Mouse (Mus musculus) neural tube, embryonic 14.5 days (tissue): ENCODE measurements at regions not wholly inside any gene's neighbourhood (a gene's known extent, or its start where the extent isn't known, plus 50 kb on each side); places are given as distances from the start of the nearest gene placed in this dataset.
A peak's percentile ranks its signal among the peaks of the same experiment; 100 is the strongest.

Experiments used
- ATAC-seq: fragments of 200-750 bp; cut with Nextera tagmentation; 2 replicates; pipeline ENCODE4 v1.8.0; 2017; ENCODE audit warnings: low read depth, mild to moderate bottlenecking, moderate TSS enrichment, moderate library complexity
- H3K27ac ChIP-seq: fragments of 300-500 bp; sonication (generic); 2 replicates; pipeline ENCODE4 v1.5.1; 2014; ENCODE audit warnings: low read depth, mild to moderate bottlenecking, control low read depth, low read length, moderate library complexity, mixed read lengths
- H3K27me3 ChIP-seq: fragments of 300-500 bp; sonication (generic); 2 replicates; pipeline ENCODE4 v1.6.1; 2014; ENCODE audit warnings: low read length; ENCODE audit not compliant: control insufficient read depth, insufficient read depth
- H3K36me3 ChIP-seq: fragments of 300-500 bp; sonication (generic); 2 replicates; pipeline ENCODE4 v1.6.1; 2014; ENCODE audit warnings: low read length, mixed read lengths; ENCODE audit not compliant: control insufficient read depth, insufficient read depth
- H3K4me1 ChIP-seq: fragments of 300-500 bp; sonication (generic); 2 replicates; pipeline ENCODE4 v1.6.1; 2014; ENCODE audit warnings: low read length; ENCODE audit not compliant: control insufficient read depth, insufficient read depth
- H3K4me2 ChIP-seq: fragments of 300-500 bp; sonication (generic); 2 replicates; pipeline ENCODE4 v1.6.1; 2014; ENCODE audit warnings: mild to moderate bottlenecking, low read depth, low read length, control low read depth
- H3K4me3 ChIP-seq: fragments of 300-500 bp; sonication (generic); 2 replicates; pipeline ENCODE4 v1.5.1; 2014; ENCODE audit warnings: low read depth, low read length, control low read depth, mixed read lengths
- H3K9ac ChIP-seq: fragments of 300-500 bp; sonication (generic); replicated peaks from 2 replicates; pipeline ENCODE4 v1.6.1; 2014; ENCODE audit warnings: low read depth, mild to moderate bottlenecking, control low read depth, low read length, mixed read lengths
- H3K9me3 ChIP-seq: fragments of 300-500 bp; sonication (generic); 2 replicates; pipeline ENCODE4 v1.6.1; 2016; ENCODE audit warnings: low read length; ENCODE audit not compliant: control insufficient read depth
- WGBS: fragments of 180-500 bp; shearing (Covaris S2); extraction: QIAGEN DNeasy Blood & Tissue Kit; methylation state at CpG from one replicate; pipeline ENCODE4 v1.1.7; 2014; 5-methylcytosine and 5-hydroxymethylcytosine counted together

DNA sequence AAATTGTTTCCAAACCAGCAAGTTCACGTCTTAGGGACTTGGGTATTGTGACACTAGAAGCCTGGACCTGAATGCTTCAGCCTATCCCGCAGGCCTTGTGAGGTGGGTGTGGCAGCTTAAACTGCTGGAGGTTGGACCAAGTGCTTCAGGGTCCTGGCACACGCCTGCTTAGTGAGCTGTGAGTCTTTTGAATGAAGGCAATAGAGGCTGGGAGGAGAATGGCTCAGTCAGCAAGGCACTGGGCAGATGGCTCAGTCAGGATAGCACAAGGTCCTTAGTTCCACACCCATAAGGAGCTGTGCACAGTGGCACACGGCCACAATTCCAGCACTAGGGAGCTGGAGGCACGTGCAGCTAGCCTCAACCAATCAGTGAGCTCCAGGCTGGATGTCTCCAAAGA is 80.5 kb upstream of the Pmepa1 start:
- Histone ChIP-seq H3K4me2 (no peak overlapping the region), H3K9me3 (no peaks in the 10 kb centered on the region), H3K36me3 (no peaks in the 10 kb centered on the region), H3K4me3 (no peak overlapping the region), H3K4me1 (peaks cover 6% of the 10 kb centered on the region; the same call in 1 of the 2 replicates), H3K9ac (no peak overlapping the region), H3K27ac (no peak overlapping the region), H3K27me3 (no peaks in the 10 kb centered on the region)
- 58% methylated on average over 5 of the region's 5 CpGs for WGBS
- ATAC-seq: no peak

DNA sequence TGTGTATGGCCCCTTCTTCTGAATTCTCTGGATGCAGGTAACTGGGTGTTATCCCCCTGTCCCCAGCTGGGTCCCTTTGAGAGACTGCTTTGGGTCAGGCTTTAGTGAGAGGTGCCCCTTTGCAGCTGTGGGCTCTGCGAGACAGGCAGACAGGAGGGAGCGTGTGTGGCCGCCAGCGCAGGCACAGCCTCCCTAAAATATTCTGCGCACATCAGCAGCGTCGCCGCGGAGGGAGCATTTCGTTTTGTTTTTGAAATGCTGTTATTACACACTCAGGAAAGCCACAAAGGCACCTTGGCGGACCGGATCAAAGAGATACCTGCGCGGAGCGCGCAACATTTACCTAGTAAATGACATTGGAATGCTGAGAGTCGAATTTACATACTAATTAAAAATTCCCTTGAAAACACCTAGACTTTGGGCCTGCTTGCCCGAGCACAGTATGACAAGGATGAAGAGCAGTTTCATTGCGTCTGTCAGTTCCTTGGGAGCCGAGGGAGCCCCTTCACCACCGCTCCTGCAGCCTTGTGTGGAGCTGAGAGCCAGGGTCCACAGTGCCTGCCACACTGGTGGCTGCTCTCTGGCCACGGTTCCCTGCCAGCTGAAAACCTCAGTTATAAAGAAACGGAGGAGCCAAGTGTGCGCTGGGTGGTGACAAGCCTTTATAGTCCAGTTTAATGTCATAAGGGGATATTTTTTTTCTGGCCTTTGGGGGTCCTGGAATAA is 89.3 kb upstream of the Pmepa1 start:
- Histone ChIP-seq H3K4me2 (peak overlapping the region; percentile 47; the same call in 1 of the 2 replicates), H3K4me1 (peaks cover 12% of the 10 kb centered on the region; the same call in 1 of the 2 replicates), H3K36me3 (no peaks in the 10 kb centered on the region), H3K9me3 (no peaks in the 10 kb centered on the region), H3K4me3 (0 out of 2 replicates have a peak overlapping the region, but pooled peaks have one; percentile 13), H3K27ac (peak overlapping the region; percentile 52; the same call in 1 of the 2 replicates), H3K27me3 (no peaks in the 10 kb centered on the region), H3K9ac (peak overlapping the region; percentile 11; the same call in 1 of the 2 replicates)
- peak; percentile 47; the same call in 1 of the 2 replicates for ATAC-seq
- 8% methylated on average over 24 of the region's 24 CpGs for WGBS

DNA sequence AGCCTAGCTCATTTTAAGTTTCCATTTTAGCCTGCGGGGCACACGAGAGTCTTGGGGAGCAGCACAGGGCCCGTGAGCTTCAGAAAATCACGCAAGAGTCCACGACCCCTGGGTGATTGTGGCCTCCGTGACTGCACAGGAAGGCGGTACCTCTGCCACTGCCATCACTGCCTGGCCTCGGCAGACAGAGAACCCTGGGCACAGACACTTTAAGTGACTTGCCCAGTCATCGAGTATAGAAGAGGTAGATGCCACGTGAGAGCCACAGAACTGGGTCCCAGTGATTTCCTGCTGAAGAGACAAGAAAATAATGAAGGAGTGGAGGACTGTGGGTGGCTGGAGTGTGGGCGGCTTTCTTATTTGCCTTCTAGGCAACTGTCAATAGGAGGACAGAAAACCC is 90.4 kb upstream of the Pmepa1 start:
- Histone ChIP-seq H3K4me1 (peaks cover 12% of the 10 kb centered on the region; the same call in 1 of the 2 replicates), H3K4me2 (no peak overlapping the region), H3K4me3 (no peak overlapping the region), H3K27me3 (no peaks in the 10 kb centered on the region), H3K9ac (no peak overlapping the region), H3K27ac (no peak overlapping the region), H3K9me3 (no peaks in the 10 kb centered on the region), H3K36me3 (no peaks in the 10 kb centered on the region)
- WGBS: 80% methylated on average over 11 of the region's 11 CpGs
- no peak for ATAC-seq

DNA sequence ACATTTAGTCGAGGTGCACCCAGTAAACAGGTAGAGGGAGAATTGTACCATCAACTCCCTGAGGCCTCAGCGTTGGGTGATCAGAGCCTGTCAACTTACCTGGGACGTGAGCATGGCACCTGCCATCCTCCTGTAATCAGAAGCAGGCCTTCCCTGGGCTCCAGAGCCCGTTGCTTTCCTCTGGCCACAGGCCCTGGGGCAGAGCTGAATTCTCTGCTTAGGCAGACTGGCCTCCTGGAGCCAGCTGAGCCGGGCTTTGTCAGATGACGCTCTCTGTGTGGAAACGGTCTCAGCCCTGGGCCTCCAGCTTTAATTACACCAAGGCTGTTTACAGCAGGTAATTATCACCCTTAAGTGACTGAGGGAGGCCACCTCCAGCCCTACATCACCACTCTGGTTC is 92.6 kb upstream of the Pmepa1 start:
- ATAC-seq: no peak
- H3K36me3 ChIP-seq: no peaks in the 10 kb centered on the region
- no peak overlapping the region for H3K9ac ChIP-seq
- no peaks in the 10 kb centered on the region for H3K27me3 ChIP-seq
- no peaks in the 10 kb centered on the region; the same call in 1 of the 2 replicates for H3K9me3 ChIP-seq
- peaks cover 12% of the 10 kb centered on the region; the same call in 1 of the 2 replicates for H3K4me1 ChIP-seq
- no peak overlapping the region for H3K4me2 ChIP-seq
- no peak overlapping the region for H3K4me3 ChIP-seq
- WGBS: 28% methylated on average over 7 of the region's 7 CpGs
- no peak overlapping the region for H3K27ac ChIP-seq

DNA sequence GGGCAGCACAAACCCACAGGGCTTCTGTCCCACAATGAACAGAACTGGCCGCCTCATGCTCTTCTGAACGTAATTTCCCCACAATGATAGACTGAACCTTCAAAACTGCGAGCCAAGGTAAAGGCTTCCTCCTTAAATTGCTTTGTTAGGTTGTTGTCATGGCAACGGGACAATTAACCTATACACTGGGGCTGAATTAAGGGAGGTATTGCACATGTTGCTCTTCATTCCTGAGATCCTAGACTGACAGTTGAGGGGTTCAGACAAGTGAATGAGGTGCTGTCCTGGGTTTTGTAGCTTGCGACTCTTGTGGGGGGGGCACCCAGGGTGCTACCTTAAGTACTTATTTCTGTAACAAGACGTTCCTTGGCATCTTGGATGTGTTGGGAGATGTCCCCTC is 100.6 kb upstream of the Pmepa1 start:
- Histone ChIP-seq H3K9me3 (no peaks in the 10 kb centered on the region; the same call in 1 of the 2 replicates), H3K4me1 (peaks cover 3% of the 10 kb centered on the region; the same call in 1 of the 2 replicates), H3K9ac (no peak overlapping the region), H3K4me3 (no peak overlapping the region), H3K27me3 (no peaks in the 10 kb centered on the region), H3K4me2 (no peak overlapping the region), H3K27ac (no peak overlapping the region), H3K36me3 (no peaks in the 10 kb centered on the region)
- 77% methylated on average over 6 of the region's 6 CpGs for WGBS
- ATAC-seq: no peak

DNA sequence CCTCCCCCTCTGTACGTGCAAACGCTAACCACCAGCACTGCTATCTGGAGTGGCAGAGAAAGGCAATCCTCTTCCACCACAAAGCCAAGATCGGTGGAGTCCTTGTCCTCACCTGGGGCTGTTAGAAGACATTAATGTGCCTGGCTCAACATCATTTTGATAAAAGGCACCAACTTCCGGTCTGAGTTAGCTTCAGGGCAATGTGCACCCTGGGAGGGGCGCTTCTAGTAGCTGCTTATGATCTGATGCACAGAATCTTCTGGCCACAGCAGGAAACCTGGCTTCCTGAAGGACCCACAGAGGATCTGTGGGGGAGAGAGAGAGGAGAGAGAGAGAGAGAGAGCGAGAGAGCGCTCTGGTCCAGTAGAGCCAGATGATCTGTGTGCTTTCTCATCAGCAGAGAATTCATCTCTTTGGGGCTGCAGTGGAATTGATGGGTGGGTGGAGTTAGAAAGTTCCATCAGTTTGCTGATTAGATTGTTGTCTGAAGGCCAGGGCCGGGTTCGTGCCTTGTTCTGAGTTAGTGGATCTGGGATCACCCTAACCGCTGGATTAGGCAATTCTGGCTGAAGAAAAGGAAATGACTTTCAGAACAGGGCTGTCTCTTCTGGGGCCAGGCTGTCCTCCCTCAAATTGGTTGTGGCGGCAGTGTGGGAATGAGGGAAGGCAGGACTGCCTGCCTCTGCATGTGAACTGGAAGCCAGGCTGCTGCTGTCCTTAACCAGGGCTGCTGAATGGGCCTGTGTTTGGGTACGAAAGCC is 101.3 kb upstream of the Pmepa1 start:
- no peak overlapping the region for H3K9ac ChIP-seq
- ATAC-seq: no peak
- H3K9me3 ChIP-seq: no peaks in the 10 kb centered on the region
- 70% methylated on average over 10 of the region's 12 CpGs for WGBS
- no peaks in the 10 kb centered on the region for H3K27me3 ChIP-seq
- peaks cover 3% of the 10 kb centered on the region; the same call in 1 of the 2 replicates for H3K4me1 ChIP-seq
- H3K36me3 ChIP-seq: no peaks in the 10 kb centered on the region
- no peak overlapping the region for H3K4me3 ChIP-seq
- no peak overlapping the region for H3K4me2 ChIP-seq
- H3K27ac ChIP-seq: no peak overlapping the region

DNA sequence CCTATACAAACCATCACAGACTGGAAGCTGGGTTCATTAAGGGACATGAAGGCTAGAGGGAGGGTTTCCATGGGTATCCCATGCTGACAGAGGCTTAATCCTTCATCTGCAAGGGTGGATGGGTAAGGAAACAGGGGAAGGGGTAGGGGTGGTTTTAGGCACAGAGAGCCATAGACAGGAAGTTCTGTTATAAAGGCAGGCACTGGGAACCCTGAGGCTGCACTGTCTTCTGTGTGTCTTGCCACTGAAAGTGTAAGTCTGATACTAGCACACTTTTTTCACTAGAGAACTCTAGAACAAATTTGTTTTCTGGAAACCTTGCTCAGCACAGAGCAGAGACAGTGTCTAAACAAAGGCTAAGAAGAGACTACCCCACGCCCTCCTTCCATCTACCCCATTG is 103.4 kb upstream of the Pmepa1 start:
- H3K4me3 ChIP-seq: no peak overlapping the region
- peaks cover 3% of the 10 kb centered on the region; the same call in 1 of the 2 replicates for H3K4me1 ChIP-seq
- no peaks in the 10 kb centered on the region for H3K27me3 ChIP-seq
- no peak overlapping the region for H3K27ac ChIP-seq
- WGBS: 86% methylated on average over 1 of the region's 1 CpGs
- H3K36me3 ChIP-seq: no peaks in the 10 kb centered on the region
- H3K9ac ChIP-seq: no peak overlapping the region
- H3K9me3 ChIP-seq: no peaks in the 10 kb centered on the region
- ATAC-seq: no peak
- H3K4me2 ChIP-seq: no peak overlapping the region

DNA sequence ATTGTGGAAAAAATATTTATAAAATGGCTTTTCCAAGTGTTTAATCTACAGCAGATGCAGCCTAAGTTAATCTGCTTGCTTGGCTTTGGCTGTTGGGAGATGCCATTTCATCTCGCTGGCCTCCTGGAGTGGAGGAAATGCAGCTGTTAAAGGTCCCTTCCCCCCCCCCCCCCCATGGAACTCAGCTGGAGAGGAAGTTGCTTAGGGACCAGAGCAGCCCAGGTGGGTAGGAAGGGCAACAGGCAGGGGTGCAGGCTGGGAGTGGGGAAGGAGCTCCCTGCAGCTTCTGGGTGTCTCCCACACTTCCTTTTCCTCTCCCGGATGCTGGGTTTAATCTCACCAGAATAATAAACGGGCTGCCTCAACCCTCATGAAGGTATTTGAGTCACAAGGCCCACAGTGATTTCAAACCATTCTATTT is 104.0 kb upstream of the Pmepa1 start:
- Histone ChIP-seq H3K9ac (no peak overlapping the region), H3K4me2 (no peak overlapping the region), H3K27me3 (no peaks in the 10 kb centered on the region), H3K36me3 (no peaks in the 10 kb centered on the region), H3K4me3 (no peak overlapping the region), H3K4me1 (peaks cover 3% of the 10 kb centered on the region; the same call in 1 of the 2 replicates), H3K27ac (no peak overlapping the region), H3K9me3 (no peaks in the 10 kb centered on the region)
- WGBS: 66% methylated on average over 3 of the region's 3 CpGs
- ATAC-seq: no peak
